Mouse (Mus musculus): ENCODE measurements at regions not wholly inside any gene's neighbourhood (a gene's known extent, or its start where the extent isn't known, plus 50 kb on each side); places are given as distances from the start of the nearest gene placed in this dataset.

GRCm38 (mm10) chr14:76928706-76929105 lies 107.9 kb upstream of the Ccdc122 start:
- Histone ChIP-seq H3K4me3 (ENCODE audit: low read depth, low read length) (no peak overlapping the region), H3K9me3 (ENCODE audit: control insufficient read depth, low read length) (no peaks in the 10 kb centered on the region), H3K27me3 (ENCODE audit: control insufficient read depth, insufficient read depth, low read length) (no peaks in the 10 kb centered on the region), H3K9ac (ENCODE audit: low read length) (no peak overlapping the region), H3K36me3 (ENCODE audit: control insufficient read depth, insufficient read depth, low read length) (no peaks in the 10 kb centered on the region), H3K27ac (ENCODE audit: low read depth, low read length) (no peak overlapping the region), H3K4me1 (replicated peaks; ENCODE audit: control insufficient read depth, insufficient read depth, low read length) (no peaks in the 10 kb centered on the region), H3K4me2 (ENCODE audit: low read depth, low read length, severe bottlenecking) (no peak overlapping the region)
- no peak for DNase-seq (ENCODE audit: low spot score)
- no peak for ATAC-seq (replicated peaks; ENCODE audit: low FRiP score)
- WGBS = 98% methylated on average over 3 of the region's 3 CpGs

- Histone ChIP-seq H3K27ac (ENCODE audit: low read depth, low read length) (no peak overlapping the region), H3K4me3 (ENCODE audit: low read depth, low read length) (no peak overlapping the region), H3K4me2 (ENCODE audit: low read depth, low read length, severe bottlenecking) (no peak overlapping the region), H3K9me3 (ENCODE audit: control insufficient read depth, low read length) (no peaks in the 10 kb centered on the region), H3K4me1 (replicated peaks; ENCODE audit: control insufficient read depth, insufficient read depth, low read length) (no peaks in the 10 kb centered on the region), H3K9ac (ENCODE audit: low read length) (no peak overlapping the region), H3K36me3 (ENCODE audit: control insufficient read depth, insufficient read depth, low read length) (no peaks in the 10 kb centered on the region), H3K27me3 (ENCODE audit: control insufficient read depth, insufficient read depth, low read length) (no peaks in the 10 kb centered on the region)
- DNase-seq (ENCODE audit: low spot score) (no peak), ATAC-seq (replicated peaks; ENCODE audit: low FRiP score) (no peak)
- WGBS = 81% methylated on average over 5 of the region's 5 CpGs
Observed at GRCm38 (mm10) chr14:76927245-76927806, 109.2 kb upstream of the Ccdc122 start.

DNA sequence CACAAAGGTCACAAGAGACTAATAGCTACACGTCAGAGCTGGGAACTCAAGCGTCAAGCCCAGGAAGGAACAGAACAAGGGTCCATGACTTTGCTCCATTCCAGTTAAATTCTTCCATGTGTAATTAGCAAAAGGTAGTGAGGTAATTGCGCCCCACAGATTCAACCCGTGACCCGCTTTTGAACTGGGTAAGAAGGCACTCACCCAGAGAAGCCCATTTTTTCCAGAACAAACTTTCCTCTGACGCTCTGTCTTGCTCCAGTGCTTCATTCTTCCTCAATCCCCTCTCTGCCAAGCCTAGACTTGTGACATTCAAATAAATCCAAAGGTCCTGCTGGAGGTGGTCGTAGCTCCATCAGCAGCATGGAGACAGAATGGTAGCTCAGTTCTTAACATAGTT lies 110.2 kb upstream of the Ccdc122 start:
- ATAC-seq (replicated peaks; ENCODE audit: low FRiP score) = no peak
- Histone ChIP-seq H3K27ac (ENCODE audit: low read depth, low read length) (no peak overlapping the region), H3K4me1 (replicated peaks; ENCODE audit: control insufficient read depth, insufficient read depth, low read length) (no peaks in the 10 kb centered on the region), H3K4me2 (ENCODE audit: low read depth, low read length, severe bottlenecking) (no peak overlapping the region), H3K27me3 (ENCODE audit: control insufficient read depth, insufficient read depth, low read length) (no peaks in the 10 kb centered on the region), H3K9me3 (ENCODE audit: control insufficient read depth, low read length) (no peaks in the 10 kb centered on the region), H3K9ac (ENCODE audit: low read length) (no peak overlapping the region), H3K36me3 (ENCODE audit: control insufficient read depth, insufficient read depth, low read length) (no peaks in the 10 kb centered on the region), H3K4me3 (ENCODE audit: low read depth, low read length) (no peak overlapping the region)
- WGBS = 87% methylated on average over 7 of the region's 7 CpGs
- no peak for DNase-seq (ENCODE audit: low spot score)

DNA sequence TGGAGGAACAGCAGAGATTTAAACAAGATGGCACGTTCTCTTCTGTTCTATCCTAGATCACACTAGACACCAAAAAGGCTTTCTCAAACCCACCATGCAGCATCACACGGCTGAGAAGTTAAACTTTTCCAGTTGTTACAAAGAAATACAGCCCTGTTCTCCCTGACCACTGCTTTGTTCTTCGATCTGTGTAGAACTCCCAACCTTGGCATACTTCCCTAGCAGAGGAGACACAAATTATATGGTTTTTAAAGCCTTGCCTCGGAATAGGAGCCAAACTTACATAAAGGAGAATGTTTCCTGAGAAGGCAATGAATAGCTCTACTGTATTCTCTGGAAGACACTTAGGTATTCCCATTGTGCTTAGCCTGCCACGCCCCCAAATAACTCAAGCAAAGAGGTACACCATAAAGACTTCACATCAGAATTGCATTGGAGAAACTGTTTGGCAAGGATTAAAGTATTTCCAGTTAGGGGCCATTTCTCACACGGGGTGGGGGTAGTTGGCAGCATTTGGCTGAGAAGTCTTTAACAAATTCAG lies 114.1 kb upstream of the Ccdc122 start:
- no peak overlapping the region for H3K27ac ChIP-seq (ENCODE audit: low read depth, low read length)
- H3K36me3 ChIP-seq (ENCODE audit: control insufficient read depth, insufficient read depth, low read length) = no peaks in the 10 kb centered on the region
- 81% methylated on average over 6 of the region's 6 CpGs for WGBS
- no peaks in the 10 kb centered on the region for H3K27me3 ChIP-seq (ENCODE audit: control insufficient read depth, insufficient read depth, low read length)
- no peaks in the 10 kb centered on the region for H3K4me1 ChIP-seq (replicated peaks; ENCODE audit: control insufficient read depth, insufficient read depth, low read length)
- no peak overlapping the region for H3K4me3 ChIP-seq (ENCODE audit: low read depth, low read length)
- no peak overlapping the region for H3K9ac ChIP-seq (ENCODE audit: low read length)
- no peaks in the 10 kb centered on the region for H3K9me3 ChIP-seq (ENCODE audit: control insufficient read depth, low read length)
- DNase-seq (ENCODE audit: low spot score) (no peak), ATAC-seq (replicated peaks; ENCODE audit: low FRiP score) (no peak)
- no peak overlapping the region for H3K4me2 ChIP-seq (ENCODE audit: low read depth, low read length, severe bottlenecking)

GRCm38 (mm10) chr14:76918091-76918490 lies 118.5 kb upstream of the Ccdc122 start:
- Histone ChIP-seq H3K9me3 (ENCODE audit: control insufficient read depth, low read length) (no peaks in the 10 kb centered on the region), H3K4me3 (ENCODE audit: low read depth, low read length) (no peak overlapping the region), H3K36me3 (ENCODE audit: control insufficient read depth, insufficient read depth, low read length) (no peaks in the 10 kb centered on the region), H3K4me2 (ENCODE audit: low read depth, low read length, severe bottlenecking) (no peak overlapping the region), H3K4me1 (replicated peaks; ENCODE audit: control insufficient read depth, insufficient read depth, low read length) (no peaks in the 10 kb centered on the region), H3K27me3 (ENCODE audit: control insufficient read depth, insufficient read depth, low read length) (no peaks in the 10 kb centered on the region), H3K9ac (ENCODE audit: low read length) (no peak overlapping the region), H3K27ac (ENCODE audit: low read depth, low read length) (no peak overlapping the region)
- 80% methylated on average over 3 of the region's 3 CpGs for WGBS
- no peak for DNase-seq (ENCODE audit: low spot score)
- ATAC-seq (replicated peaks; ENCODE audit: low FRiP score) = no peak

DNA sequence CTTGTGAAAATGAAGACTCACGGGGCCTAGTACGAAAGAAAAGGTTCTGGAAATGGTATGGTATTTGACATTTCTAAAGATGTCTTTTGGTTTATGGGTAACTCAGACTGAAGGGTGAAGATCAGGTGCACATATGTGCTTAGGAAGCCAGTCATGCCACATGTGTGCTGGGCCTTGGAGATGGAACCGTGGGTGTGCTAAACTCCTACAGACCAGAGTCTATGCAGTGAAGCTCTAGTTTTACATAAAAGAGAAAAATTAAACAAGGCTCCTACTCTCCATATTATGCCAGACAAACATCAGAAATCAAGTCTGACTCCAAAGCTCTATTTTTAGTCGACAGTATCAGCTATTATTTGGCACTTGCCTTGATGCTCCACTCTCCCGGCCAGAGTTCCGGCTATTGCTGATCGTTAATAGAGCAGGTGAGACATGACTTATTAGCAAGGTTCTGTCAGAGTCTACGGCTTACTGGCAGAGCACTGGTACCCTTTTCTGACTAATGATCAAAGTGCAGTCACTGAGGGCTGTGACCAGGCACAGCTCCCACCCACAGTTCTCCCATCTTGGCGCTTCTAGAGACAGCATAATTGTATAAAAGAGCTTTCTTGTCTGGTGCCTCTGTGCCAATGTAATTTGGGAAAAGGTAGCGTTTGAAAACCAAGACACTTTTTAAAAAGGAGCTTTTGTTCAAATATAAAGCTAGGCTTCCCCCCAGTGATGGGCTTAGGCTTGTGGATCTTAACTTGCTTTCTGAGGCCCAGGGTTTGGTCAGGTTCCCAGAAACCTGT lies 119.2 kb upstream of the Ccdc122 start:
- no peak for DNase-seq (ENCODE audit: low spot score)
- Histone ChIP-seq H3K4me3 (ENCODE audit: low read depth, low read length) (no peak overlapping the region), H3K9me3 (ENCODE audit: control insufficient read depth, low read length) (no peaks in the 10 kb centered on the region), H3K4me1 (replicated peaks; ENCODE audit: control insufficient read depth, insufficient read depth, low read length) (no peaks in the 10 kb centered on the region), H3K27ac (ENCODE audit: low read depth, low read length) (no peak overlapping the region), H3K9ac (ENCODE audit: low read length) (no peak overlapping the region), H3K36me3 (ENCODE audit: control insufficient read depth, insufficient read depth, low read length) (no peaks in the 10 kb centered on the region), H3K4me2 (ENCODE audit: low read depth, low read length, severe bottlenecking) (no peak overlapping the region), H3K27me3 (ENCODE audit: control insufficient read depth, insufficient read depth, low read length) (no peaks in the 10 kb centered on the region)
- ATAC-seq (replicated peaks; ENCODE audit: low FRiP score) = no peak
- WGBS = 84% methylated on average over 10 of the region's 10 CpGs

GRCm38 (mm10) chr14:76913850-76914249 lies 122.7 kb upstream of the Ccdc122 start:
- Histone ChIP-seq H3K36me3 (ENCODE audit: control insufficient read depth, insufficient read depth, low read length) (no peaks in the 10 kb centered on the region), H3K4me3 (ENCODE audit: low read depth, low read length) (no peak overlapping the region), H3K9me3 (ENCODE audit: control insufficient read depth, low read length) (no peaks in the 10 kb centered on the region), H3K27ac (ENCODE audit: low read depth, low read length) (no peak overlapping the region), H3K9ac (ENCODE audit: low read length) (no peak overlapping the region), H3K4me2 (ENCODE audit: low read depth, low read length, severe bottlenecking) (no peak overlapping the region), H3K4me1 (replicated peaks; ENCODE audit: control insufficient read depth, insufficient read depth, low read length) (no peaks in the 10 kb centered on the region), H3K27me3 (ENCODE audit: control insufficient read depth, insufficient read depth, low read length) (no peaks in the 10 kb centered on the region)
- WGBS = 95% methylated on average over 3 of the region's 3 CpGs
- DNase-seq (ENCODE audit: low spot score) = no peak
- ATAC-seq (replicated peaks; ENCODE audit: low FRiP score) = no peak

GRCm38 (mm10) chr14:76912301-76913001 lies 124.1 kb upstream of the Ccdc122 start:
- WGBS = 67% methylated on average over 8 of the region's 8 CpGs
- DNase-seq (ENCODE audit: low spot score) (no peak), ATAC-seq (replicated peaks; ENCODE audit: low FRiP score) (no peak)
- Histone ChIP-seq H3K4me1 (replicated peaks; ENCODE audit: control insufficient read depth, insufficient read depth, low read length) (no peaks in the 10 kb centered on the region), H3K9me3 (ENCODE audit: control insufficient read depth, low read length) (no peaks in the 10 kb centered on the region), H3K4me3 (ENCODE audit: low read depth, low read length) (no peak overlapping the region), H3K27ac (ENCODE audit: low read depth, low read length) (no peak overlapping the region), H3K9ac (ENCODE audit: low read length) (no peak overlapping the region), H3K4me2 (ENCODE audit: low read depth, low read length, severe bottlenecking) (no peak overlapping the region), H3K27me3 (ENCODE audit: control insufficient read depth, insufficient read depth, low read length) (no peaks in the 10 kb centered on the region), H3K36me3 (ENCODE audit: control insufficient read depth, insufficient read depth, low read length) (no peaks in the 10 kb centered on the region)

Measured in forebrain, embryonic 11.5 days (tissue).